Mouse (Mus musculus) heart, adult 8-10 months (tissue): ENCODE results near the gene Tagap. TPM values are rescaled to one million over a fixed set of nuclear protein-coding genes. Genes with fewer than 3 reads are reported as not detected.
"Not testable (repeated sequence)": the region's sequence is repeated elsewhere in the genome, so short reads cannot be mapped to it uniquely, and the experiment has no call there.

ENCODE experiments used
- DNase-seq: peaks from one replicate; pipeline ENCODE4 v3.0.0; 2022; ENCODE audit warnings: low spot score
- total RNA-seq, 4 experiments: library from RNA; stranded (reverse); gene quantifications; 2 replicates each; pipeline ENCODE4 v1.2.4; 2022

Tagap gene
- total RNA-seq, 4 experiments from 2014 or later: 2.1 to 3.2 (median 2.5) TPM

DNA sequence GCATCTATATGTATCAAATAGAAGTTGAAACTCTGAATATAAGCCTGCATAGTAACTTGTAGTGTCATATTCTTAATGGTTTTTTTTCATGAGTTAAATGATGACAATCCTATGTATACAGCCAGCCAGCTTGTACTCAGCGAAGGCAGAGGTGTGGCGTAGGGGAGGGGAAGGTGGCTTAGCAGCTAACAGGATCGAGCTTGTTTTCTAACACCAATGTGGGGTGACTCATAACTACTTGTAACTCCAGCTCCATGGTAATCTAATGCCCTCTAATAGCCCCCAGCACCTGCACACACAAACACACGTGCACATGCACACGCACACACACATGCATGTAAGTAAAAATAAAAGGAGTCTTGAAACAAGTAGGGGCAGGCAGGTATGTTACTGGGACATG, 42.7 kb downstream of the Tagap start:
- not testable (repeated sequence) for DNase-seq

GRCm38 (mm10) chr17:7969782-7970181, 44.0 kb downstream of the Tagap start:
- DNase-seq: not testable (repeated sequence)

- not testable (repeated sequence) for DNase-seq
Observed at GRCm38 (mm10) chr17:7983484-7983883, 57.7 kb downstream of the Tagap start.

Other genes starting within 250 kb of the Tagap start
- gene Fndc1, start 98.7 kb upstream of the Tagap start, total RNA-seq: 10 to 100 TPM in 3 of 4 experiments, 1 to 10 TPM in 1; 8.3 to 11.7 (median 10.6) TPM
- gene Rsph3a, start 19.6 kb downstream of the Tagap start, total RNA-seq: 10 to 100 TPM; 26.7 to 39.6 (median 33.8) TPM
- gene Gm49673, start 221.8 kb downstream of the Tagap start, total RNA-seq: not detected
- 10 to 100 TPM; 18.4 to 22.5 (median 22.1) TPM for gene Rnaset2a, start 222.1 kb downstream of the Tagap start, total RNA-seq
- gene Fgfr1op, start 239.5 kb downstream of the Tagap start, total RNA-seq: 10 to 100 TPM; 16.3 to 20.0 (median 17.5) TPM